Mouse (Mus musculus): ENCODE measurements around the gene Ccdc181.

DNA sequence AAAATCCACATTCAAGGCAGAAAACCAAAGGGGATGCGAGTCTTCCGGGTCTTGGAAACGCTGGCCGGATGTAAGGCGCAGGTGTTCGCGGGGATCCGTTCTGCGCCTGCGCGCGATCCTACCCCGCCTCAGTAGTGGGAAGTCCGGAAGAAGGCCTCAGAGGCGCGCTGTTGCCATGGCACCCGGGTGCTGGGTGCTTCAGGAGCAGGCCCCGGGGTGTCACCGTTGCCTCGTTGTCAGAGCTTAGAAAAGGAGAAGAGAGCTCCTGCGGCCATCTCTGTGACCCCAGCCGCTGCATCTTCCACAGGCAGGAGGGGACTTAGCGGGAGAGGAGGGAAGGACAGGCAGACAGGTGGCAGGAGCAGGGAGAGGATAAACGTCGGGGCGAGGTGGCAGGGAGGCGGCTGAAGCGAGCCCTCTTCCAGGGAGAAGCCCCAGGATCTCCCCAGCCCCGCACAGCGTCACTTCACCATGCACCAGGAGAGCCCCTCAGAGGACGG, at the start of gene Ccdc181:
- TF ChIP-seq GABPA (IDR thresholded peaks at IDR 0.05; ENCODE audit: insufficient replicate concordance, low read depth, low read length) (no peak), POLR2AphosphoS2 (IDR thresholded peaks at IDR 0.05; ENCODE audit: low read depth, low read length) (no peak)

All from CH12.LX (cell line).